Mouse (Mus musculus) C2C12 (cell line): Measurements from ENCODE around the gene Kat14.

Experiments
- CEBPB ChIP-seq: IDR thresholded peaks from one replicate; pipeline ENCODE4 v1.6.1; 2011; ENCODE audit warnings: low read depth, mild to moderate bottlenecking, control low read depth, moderate library complexity
- CTCF ChIP-seq: IDR thresholded peaks from one replicate; pipeline ENCODE4 v1.5.1; 2011; ENCODE audit not compliant: control insufficient read depth, insufficient read depth, insufficient read length
- FOSL1 ChIP-seq: IDR thresholded peaks from one replicate; pipeline ENCODE4 v1.8.0; 2011; ENCODE audit warnings: mild to moderate bottlenecking, low read length; ENCODE audit not compliant: poor library complexity, insufficient read depth, severe bottlenecking
- MAX ChIP-seq: IDR thresholded peaks from one replicate; pipeline ENCODE4 v1.6.1; 2011; ENCODE audit warnings: mild to moderate bottlenecking, control low read depth
- MYOD1 ChIP-seq: IDR thresholded peaks from one replicate; pipeline ENCODE4 v1.6.1; 2011; ENCODE audit warnings: low read depth; ENCODE audit not compliant: control insufficient read depth, insufficient read length
- MYOG ChIP-seq: IDR thresholded peaks from one replicate; pipeline ENCODE4 v1.6.1; 2011; ENCODE audit not compliant: control insufficient read depth, insufficient read length; ENCODE audit errors: extremely low read depth
- USF1 ChIP-seq: IDR thresholded peaks from one replicate; pipeline ENCODE4 v1.6.1; 2011; ENCODE audit warnings: low read depth, mild to moderate bottlenecking, control low read depth, moderate library complexity

DNA sequence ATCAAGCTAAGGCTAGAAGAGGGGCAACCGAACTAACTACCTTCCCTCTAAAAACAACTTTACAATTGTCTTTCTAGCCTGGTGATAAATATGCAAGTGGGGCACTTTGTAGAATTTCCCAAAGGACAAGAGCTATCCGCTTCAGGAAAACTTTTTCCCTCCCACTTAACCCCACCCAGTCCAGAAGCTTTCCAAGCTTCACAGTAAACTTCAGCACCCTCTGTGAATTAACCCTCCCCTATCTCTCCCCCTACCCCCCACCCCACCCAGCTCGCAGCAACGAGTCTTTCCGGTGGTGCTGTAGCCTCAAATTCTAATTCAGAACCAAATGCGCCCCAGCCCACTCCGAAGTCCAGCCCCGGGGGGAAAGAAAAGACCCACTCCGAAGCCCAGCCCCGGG lies 39.3 kb upstream of the Kat14 start:
- no peak for TF ChIP-seq CTCF
- no peak for TF ChIP-seq MYOD1
- TF ChIP-seq MYOG: no peak
- TF ChIP-seq MAX: no peak
- no peak for TF ChIP-seq USF1
- no peak for TF ChIP-seq CEBPB
- no peak for TF ChIP-seq FOSL1
